Mouse (Mus musculus) midbrain, embryonic 10.5 days (tissue): ENCODE data around the gene Sugp2. TPM values are rescaled to one million over a fixed set of nuclear protein-coding genes. Genes with fewer than 3 reads are reported as not detected.

Experiments used
- DNase-seq: peaks from one replicate; pipeline ENCODE4 v3.0.0-alpha.2; 2017; ENCODE audit warnings: low spot score
- H3K27ac ChIP-seq: fragments of 300-500 bp; sonication (generic); replicated peaks from 2 replicates; pipeline ENCODE4 v1.5.1; 2016; ENCODE audit warnings: mild to moderate bottlenecking
- H3K27me3 ChIP-seq: fragments of 300-500 bp; sonication (generic); 2 replicates; pipeline ENCODE4 v1.6.1; 2016; ENCODE audit warnings: low read depth, mild to moderate bottlenecking; ENCODE audit not compliant: poor library complexity, severe bottlenecking
- H3K36me3 ChIP-seq: fragments of 300-500 bp; sonication (generic); 2 replicates; pipeline ENCODE4 v1.6.1; 2016; ENCODE audit warnings: mild to moderate bottlenecking, moderate library complexity
- H3K4me1 ChIP-seq: fragments of 300-500 bp; sonication (generic); 2 replicates; pipeline ENCODE4 v1.6.1; 2016
- H3K4me3 ChIP-seq: fragments of 300-500 bp; sonication (generic); 2 replicates; pipeline ENCODE4 v1.5.1; 2016; ENCODE audit warnings: mild to moderate bottlenecking, moderate library complexity
- H3K9me3 ChIP-seq: fragments of 300-500 bp; sonication (generic); replicated peaks from 2 replicates; pipeline ENCODE4 v1.6.1; 2016; ENCODE audit warnings: mild to moderate bottlenecking
- WGBS: fragments of 180-500 bp; shearing (Covaris S2); methylation state at CpG from one replicate; pipeline ENCODE4 v1.1.7; 2016; 5-methylcytosine and 5-hydroxymethylcytosine counted together
- polyA plus RNA-seq: library from polyadenylated mRNA; unstranded; fragments of >200 nt; fragmentation: Nextera tagmentation; extraction: Ambion mirVana; gene quantifications from 2 replicates; pipeline ENCODE4 v1.2.1, GENCODE M21; 2016

Gene Sugp2
- 57.6 and 62.4 TPM in 2 replicates for polyA plus RNA-seq

GRCm38 (mm10) chr8:70234080-70234780 is at the start of gene Sugp2, which contains the start of gene Armc6:
Gene Sugp2 (plus strand): TSS chr8:70234226.
Gene Armc6 (minus strand): TSS chr8:70234466.
- peaks cover 27% of the 10 kb centered on the region for H3K4me1 ChIP-seq
- WGBS = under 1% methylated on average over 67 of the region's 67 CpGs
- no peaks in the 10 kb centered on the region for H3K9me3 ChIP-seq
- peak; percentile 96 for DNase-seq
- no peaks in the 10 kb centered on the region for H3K27me3 ChIP-seq
- H3K27ac ChIP-seq = peak within 1 kb of the TSS; percentile 93
- H3K4me3 ChIP-seq = peak within 1 kb of the TSS; percentile 76
- peaks cover 53% of the 10 kb centered on the region for H3K36me3 ChIP-seq

GRCm38 (mm10) chr8:70188707-70189106 is 45.3 kb upstream of the Sugp2 start:
- no peaks in the 10 kb centered on the region for H3K36me3 ChIP-seq
- DNase-seq = no peak
- no peak overlapping the region for H3K4me3 ChIP-seq
- H3K9me3 ChIP-seq = no peaks in the 10 kb centered on the region
- 69% methylated on average over 7 of the region's 7 CpGs for WGBS
- no peaks in the 10 kb centered on the region for H3K27me3 ChIP-seq
- H3K27ac ChIP-seq = no peak overlapping the region
- peaks cover 17% of the 10 kb centered on the region for H3K4me1 ChIP-seq

- Histone ChIP-seq H3K4me3 (no peak overlapping the region), H3K4me1 (peaks cover 23% of the 10 kb centered on the region), H3K36me3 (no peaks in the 10 kb centered on the region), H3K27me3 (no peaks in the 10 kb centered on the region), H3K9me3 (no peaks in the 10 kb centered on the region), H3K27ac (no peak overlapping the region)
- DNase-seq = no peak
- 74% methylated on average over 5 of the region's 5 CpGs for WGBS
These were observed 40.8 kb upstream of the Sugp2 start for GRCm38 (mm10) chr8:70193238-70193637.

- no peak for DNase-seq
- no peaks in the 10 kb centered on the region for H3K36me3 ChIP-seq
- peaks cover 23% of the 10 kb centered on the region for H3K4me1 ChIP-seq
- WGBS = 86% methylated on average over 3 of the region's 3 CpGs
- no peaks in the 10 kb centered on the region for H3K27me3 ChIP-seq
- H3K9me3 ChIP-seq = no peaks in the 10 kb centered on the region
- no peak overlapping the region for H3K27ac ChIP-seq
- no peak overlapping the region for H3K4me3 ChIP-seq
These were observed 39.8 kb upstream of the Sugp2 start for GRCm38 (mm10) chr8:70194191-70194590.

- no peak overlapping the region for H3K4me3 ChIP-seq
- no peak for DNase-seq
These were observed 38.3 kb upstream of the Sugp2 start for GRCm38 (mm10) chr8:70195762-70196161.

GRCm38 (mm10) chr8:70197603-70198002 is 36.4 kb upstream of the Sugp2 start:
- 58% methylated on average over 7 of the region's 7 CpGs for WGBS
- no peak overlapping the region; the same call in 1 of the 2 replicates for H3K27ac ChIP-seq

More at GRCm38 (mm10) chr8:70195762-70196161, 38.3 kb upstream of the Sugp2 start:
- Histone ChIP-seq H3K4me1 (peaks cover 14% of the 10 kb centered on the region; the same call in 1 of the 2 replicates), H3K9me3 (no peaks in the 10 kb centered on the region), H3K27ac (no peak overlapping the region), H3K27me3 (no peaks in the 10 kb centered on the region), H3K36me3 (no peaks in the 10 kb centered on the region)
- WGBS = 86% methylated on average over 2 of the region's 2 CpGs

GRCm38 (mm10) chr8:70200098-70200681 is 33.8 kb upstream of the Sugp2 start:
- WGBS = 80% methylated on average over 5 of the region's 5 CpGs
- no peak for DNase-seq
- H3K36me3 ChIP-seq = no peaks in the 10 kb centered on the region
- H3K27me3 ChIP-seq = no peaks in the 10 kb centered on the region
- no peaks in the 10 kb centered on the region for H3K9me3 ChIP-seq
- H3K4me1 ChIP-seq = peaks cover 11% of the 10 kb centered on the region; the same call in 1 of the 2 replicates
- H3K27ac ChIP-seq = no peak overlapping the region
- no peak overlapping the region for H3K4me3 ChIP-seq

More at GRCm38 (mm10) chr8:70197603-70198002, 36.4 kb upstream of the Sugp2 start:
- H3K9me3 ChIP-seq = no peaks in the 10 kb centered on the region
- no peak for DNase-seq
- H3K36me3 ChIP-seq = no peaks in the 10 kb centered on the region
- no peaks in the 10 kb centered on the region for H3K27me3 ChIP-seq
- no peak overlapping the region for H3K4me3 ChIP-seq
- peaks cover 14% of the 10 kb centered on the region; the same call in 1 of the 2 replicates for H3K4me1 ChIP-seq

GRCm38 (mm10) chr8:70201417-70201816 is 32.6 kb upstream of the Sugp2 start:
- Histone ChIP-seq H3K27ac (no peak overlapping the region), H3K36me3 (no peaks in the 10 kb centered on the region), H3K27me3 (no peaks in the 10 kb centered on the region), H3K4me3 (no peak overlapping the region), H3K9me3 (no peaks in the 10 kb centered on the region), H3K4me1 (peaks cover 11% of the 10 kb centered on the region; the same call in 1 of the 2 replicates)
- WGBS = 89% methylated on average over 3 of the region's 3 CpGs
- no peak for DNase-seq

GRCm38 (mm10) chr8:70203072-70203471 is 31.0 kb upstream of the Sugp2 start:
- Histone ChIP-seq H3K4me3 (no peak overlapping the region), H3K36me3 (no peaks in the 10 kb centered on the region), H3K27ac (no peak overlapping the region), H3K27me3 (no peaks in the 10 kb centered on the region), H3K4me1 (peaks cover 7% of the 10 kb centered on the region; the same call in 1 of the 2 replicates), H3K9me3 (no peaks in the 10 kb centered on the region)
- 71% methylated on average over 4 of the region's 4 CpGs for WGBS
- no peak for DNase-seq

- H3K36me3 ChIP-seq = no peaks in the 10 kb centered on the region
- H3K9me3 ChIP-seq = no peaks in the 10 kb centered on the region
- 72% methylated on average over 1 of the region's 1 CpGs for WGBS
- DNase-seq = no peak
- no peak overlapping the region for H3K27ac ChIP-seq
- no peaks in the 10 kb centered on the region; the same call in 1 of the 2 replicates for H3K4me1 ChIP-seq
- peaks cover 2% of the 10 kb centered on the region; the same call in 1 of the 2 replicates for H3K27me3 ChIP-seq
- H3K4me3 ChIP-seq = no peak overlapping the region
These were observed 29.3 kb upstream of the Sugp2 start for GRCm38 (mm10) chr8:70204757-70205156.

- H3K4me3 ChIP-seq = no peak overlapping the region
- H3K9me3 ChIP-seq = no peaks in the 10 kb centered on the region
- H3K36me3 ChIP-seq = no peaks in the 10 kb centered on the region
- H3K27me3 ChIP-seq = peaks cover 21% of the 10 kb centered on the region
- 36% methylated on average over 1 of the region's 1 CpGs for WGBS
- no peak for DNase-seq
- no peak overlapping the region for H3K27ac ChIP-seq
- peaks cover 15% of the 10 kb centered on the region for H3K4me1 ChIP-seq
These were observed 25.9 kb upstream of the Sugp2 start for GRCm38 (mm10) chr8:70208130-70208529.

- no peak for DNase-seq
- WGBS = 28% methylated on average over 8 of the region's 8 CpGs
- H3K27ac ChIP-seq = no peak overlapping the region
- no peaks in the 10 kb centered on the region for H3K36me3 ChIP-seq
- peaks cover 18% of the 10 kb centered on the region for H3K4me1 ChIP-seq
- H3K4me3 ChIP-seq = peak overlapping the region; percentile 26; the same call in 1 of the 2 replicates
- H3K9me3 ChIP-seq = no peaks in the 10 kb centered on the region
- peaks cover 21% of the 10 kb centered on the region for H3K27me3 ChIP-seq
These were observed 23.5 kb upstream of the Sugp2 start for GRCm38 (mm10) chr8:70210538-70210937.

GRCm38 (mm10) chr8:70211275-70211674 is 22.8 kb upstream of the Sugp2 start:
- Histone ChIP-seq H3K27me3 (peaks cover 21% of the 10 kb centered on the region), H3K4me1 (peaks cover 18% of the 10 kb centered on the region), H3K27ac (no peak overlapping the region), H3K4me3 (peak overlapping the region; percentile 64), H3K9me3 (no peaks in the 10 kb centered on the region), H3K36me3 (no peaks in the 10 kb centered on the region)
- no peak for DNase-seq
- WGBS = 78% methylated on average over 1 of the region's 1 CpGs
